Mouse (Mus musculus): ENCODE results near the gene Plppr2.

Plppr2 gene

GRCm38 (mm10) chr9:21936692-21937570 is at the start of gene Plppr2:
Gene Plppr2 (plus strand): TSS chr9:21937033.
- POLR2A ChIA-PET = interaction anchor here in 3 of 4 experiments (0.7 to 1.9 kb wide), 7 partner anchors 10 to 213 kb away, joined by 3 to 15 read pairs (median 3); partner anchors contain the start of genes Ccdc159 (in 3 of the 3), Tmem205 (in 3 of the 3), Dock6 (in 1 of the 3) and Rab3d (in 1 of the 3)
- CTCF ChIA-PET = interaction anchor here in 3 of 4 experiments (0.6 to 1.5 kb wide), 3 partner anchors 9 to 266 kb away, joined by 3 to 4 read pairs (median 3); partner anchors contain the start of genes Ccdc159 (in 2 of the 3) and Tmem205 (in 2 of the 3)

- ChIA-PET CTCF (interaction anchor here in 1 of 4 experiments (1.4 kb wide), 1 partner anchor 18 kb away, joined by 3 read pairs; no protein-coding TSS in a partner anchor), POLR2A (interaction anchor here in 1 of 4 experiments (0.7 to 1.6 kb wide), 2 partner anchors 12 to 15 kb away, joined by 3 read pairs; no protein-coding TSS in a partner anchor)
Measured at GRCm38 (mm10) chr9:21889229-21889628, 47.6 kb upstream of the Plppr2 start.

- CTCF ChIA-PET = interaction anchor here in 1 of 4 experiments (0.8 to 1.4 kb wide), 3 partner anchors 16 to 254 kb away, joined by 3 read pairs; partner anchors contain the start of gene Rab3d
- POLR2A ChIA-PET = interaction anchor here in 3 of 4 experiments (0.5 to 2.1 kb wide), 19 partner anchors 10 to 255 kb away, joined by 3 to 11 read pairs (median 3); partner anchors contain the start of genes Ccdc159 (in 2 of the 3), Rab3d (in 2 of the 3), Tmem205 (in 2 of the 3) and Ldlr (in 1 of the 3)
Measured at GRCm38 (mm10) chr9:21901223-21901820, 35.5 kb upstream of the Plppr2 start.

DNA sequence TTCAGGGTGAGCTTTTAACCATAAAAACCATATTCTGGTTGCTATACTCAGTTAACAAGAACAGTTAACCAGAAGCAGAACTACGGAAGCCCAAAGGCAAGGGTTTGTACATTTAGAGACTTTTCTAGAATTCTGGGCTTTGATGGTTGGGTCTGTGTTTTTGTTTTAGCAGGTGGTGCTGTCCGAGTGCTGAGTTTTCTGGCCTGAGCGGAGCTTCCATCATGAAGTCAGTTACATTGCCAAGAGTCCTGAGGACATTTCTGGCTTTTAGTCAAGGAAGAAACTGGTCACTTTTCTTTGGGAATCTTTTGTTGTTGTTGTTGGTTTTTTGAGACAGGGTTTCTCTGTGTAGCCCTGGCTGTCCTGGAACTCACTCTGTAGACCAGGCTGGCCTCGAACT is 32.8 kb upstream of the Plppr2 start:
- CTCF ChIA-PET = interaction anchor here in 1 of 4 experiments (0.6 kb wide), 1 partner anchor 302 kb away, joined by 6 read pairs; no protein-coding TSS in a partner anchor
- POLR2A ChIA-PET = interaction anchor here in 2 of 4 experiments (0.8 to 1.7 kb wide), 4 partner anchors 10 to 147 kb away, joined by 3 to 5 read pairs (median 4); partner anchors contain the start of genes Ccdc159 (in 1 of the 2) and Tmem205 (in 1 of the 2)

GRCm38 (mm10) chr9:21908216-21908615 is 28.6 kb upstream of the Plppr2 start:
- CTCF ChIA-PET = interaction anchor here in 2 of 4 experiments (0.6 to 1.5 kb wide), 2 partner anchors 15 to 104 kb away, joined by 3 to 4 read pairs; no protein-coding TSS in a partner anchor
- POLR2A ChIA-PET = interaction anchor here in 2 of 4 experiments (0.7 to 1.7 kb wide), 4 partner anchors 10 to 342 kb away, joined by 3 to 8 read pairs (median 4); partner anchors contain the start of genes Ecsit (in 1 of the 2) and Rab3d (in 1 of the 2)

- POLR2A ChIA-PET = interaction anchor here in 2 of 4 experiments (0.5 to 1.7 kb wide), 5 partner anchors 8 to 440 kb away, joined by 3 to 8 read pairs (median 3); partner anchors contain the start of genes Ccdc159 (in 1 of the 2), Plppr2 (in 1 of the 2), Rab3d (in 1 of the 2) and Tmem205 (in 1 of the 2)
- CTCF ChIA-PET = interaction anchor here in 1 of 4 experiments (0.6 to 0.9 kb wide), 2 partner anchors 38 to 247 kb away, joined by 3 read pairs; partner anchors contain the start of gene Pigyl
Measured at GRCm38 (mm10) chr9:21909474-21910223, 27.2 kb upstream of the Plppr2 start.

DNA sequence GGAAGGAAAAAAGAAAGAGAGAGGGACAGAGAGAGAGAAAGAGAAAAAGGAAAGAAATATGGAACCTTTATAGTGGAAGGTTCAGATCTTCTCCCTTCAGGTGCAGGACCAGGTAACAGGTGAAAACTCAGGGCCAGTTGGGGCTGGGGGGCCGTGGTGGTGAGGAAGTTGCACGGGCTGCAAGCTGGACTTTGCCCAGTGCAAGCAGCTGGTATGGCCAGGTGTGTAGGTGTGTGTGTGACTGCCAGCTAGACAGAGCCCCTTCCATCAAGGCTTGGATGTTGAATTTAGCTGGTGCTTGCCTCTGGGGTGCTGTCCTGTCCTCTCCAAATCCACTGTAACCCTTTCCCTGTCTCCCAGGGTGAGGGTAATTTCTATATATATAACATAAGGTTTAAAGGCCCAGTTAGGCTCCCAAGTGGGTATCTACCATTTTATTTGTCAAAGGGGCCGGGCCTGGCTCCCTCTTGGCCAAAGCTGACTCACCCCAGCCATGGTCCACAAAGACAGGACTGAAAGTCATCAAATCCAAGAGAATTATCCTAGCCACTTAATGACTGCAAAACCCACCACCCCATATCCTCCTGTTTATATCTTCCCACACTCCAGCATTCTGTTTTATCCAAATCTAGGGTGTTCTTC is 19.9 kb upstream of the Plppr2 start:
- ChIA-PET POLR2A (interaction anchor here (0.6 to 2.1 kb wide), 22 partner anchors 8 to 1275 kb away, joined by 3 to 47 read pairs (median 4); partner anchors contain the start of genes Ccdc159 (in 3 of the 4), Tmem205 (in 3 of the 4), Ldlr (in 2 of the 4) and Kank2 (in 1 of the 4)), CTCF (interaction anchor here in 3 of 4 experiments (0.6 to 1.5 kb wide), 5 partner anchors 10 to 494 kb away, joined by 3 to 12 read pairs (median 3); partner anchors contain the start of genes Ccdc159 (in 1 of the 3) and Tmem205 (in 1 of the 3))

- ChIA-PET POLR2A (interaction anchor here (0.6 to 2.1 kb wide), 44 partner anchors 8 to 1276 kb away, joined by 3 to 47 read pairs (median 4); partner anchors contain the start of genes Ccdc159 (in 4 of the 4), Tmem205 (in 4 of the 4), Kank2 (in 2 of the 4) and Ldlr (in 2 of the 4)), CTCF (interaction anchor here (0.5 to 1.5 kb wide), 9 partner anchors 10 to 319 kb away, joined by 3 to 12 read pairs (median 4); partner anchors contain the start of genes Ccdc159 (in 1 of the 4), Swsap1 (in 1 of the 4) and Tmem205 (in 1 of the 4))
Measured at GRCm38 (mm10) chr9:21917493-21918034, 19.3 kb upstream of the Plppr2 start.

- CTCF ChIA-PET = interaction anchor here (0.5 to 1.5 kb wide), 9 partner anchors 9 to 320 kb away, joined by 3 to 9 read pairs (median 4); partner anchors contain the start of genes Ccdc159 (in 1 of the 4), Swsap1 (in 1 of the 4) and Tmem205 (in 1 of the 4)
- POLR2A ChIA-PET = interaction anchor here (0.6 to 2.1 kb wide), 40 partner anchors 9 to 409 kb away, joined by 3 to 47 read pairs (median 4); partner anchors contain the start of genes Ccdc159 (in 4 of the 4), Tmem205 (in 4 of the 4), Kank2 (in 2 of the 4) and Ldlr (in 2 of the 4)
Measured at GRCm38 (mm10) chr9:21918035-21918592, 18.7 kb upstream of the Plppr2 start, which contains the start of gene Rab3d. Gene Rab3d (minus strand): TSS chr9:21918192.

GRCm38 (mm10) chr9:21918692-21919384 is 18.0 kb upstream of the Plppr2 start:
- ChIA-PET CTCF (interaction anchor here in 2 of 4 experiments (1.0 to 1.5 kb wide), 5 partner anchors 8 to 136 kb away, joined by 3 to 9 read pairs (median 4); partner anchors contain the start of genes Ccdc159 (in 1 of the 2), Swsap1 (in 1 of the 2) and Tmem205 (in 1 of the 2)), POLR2A (interaction anchor here in 3 of 4 experiments (0.6 to 2.1 kb wide), 33 partner anchors 8 to 408 kb away, joined by 3 to 47 read pairs (median 4); partner anchors contain the start of genes Ccdc159 (in 3 of the 3), Tmem205 (in 3 of the 3), Kank2 (in 2 of the 3) and Ldlr (in 2 of the 3))

GRCm38 (mm10) chr9:21923036-21923435 is 13.8 kb upstream of the Plppr2 start:
- POLR2A ChIA-PET = interaction anchor here in 2 of 4 experiments (1.2 to 1.5 kb wide), 2 partner anchors 200 to 243 kb away, joined by 4 read pairs; partner anchors contain the start of gene Ldlr (in 1 of the 2)
- CTCF ChIA-PET = interaction anchor here in 1 of 4 experiments (0.6 kb wide), 1 partner anchor 15 kb away, joined by 3 read pairs; no protein-coding TSS in a partner anchor

- CTCF ChIA-PET = interaction anchor here in 1 of 4 experiments (0.6 to 1.1 kb wide), 2 partner anchors 9 to 16 kb away, joined by 3 to 4 read pairs; no protein-coding TSS in a partner anchor
- POLR2A ChIA-PET = interaction anchor here in 2 of 4 experiments (1.1 to 1.5 kb wide), 3 partner anchors 29 to 242 kb away, joined by 3 to 4 read pairs (median 4); partner anchors contain the start of gene Ldlr (in 1 of the 2)
Measured at GRCm38 (mm10) chr9:21923490-21924098, 13.2 kb upstream of the Plppr2 start.

DNA sequence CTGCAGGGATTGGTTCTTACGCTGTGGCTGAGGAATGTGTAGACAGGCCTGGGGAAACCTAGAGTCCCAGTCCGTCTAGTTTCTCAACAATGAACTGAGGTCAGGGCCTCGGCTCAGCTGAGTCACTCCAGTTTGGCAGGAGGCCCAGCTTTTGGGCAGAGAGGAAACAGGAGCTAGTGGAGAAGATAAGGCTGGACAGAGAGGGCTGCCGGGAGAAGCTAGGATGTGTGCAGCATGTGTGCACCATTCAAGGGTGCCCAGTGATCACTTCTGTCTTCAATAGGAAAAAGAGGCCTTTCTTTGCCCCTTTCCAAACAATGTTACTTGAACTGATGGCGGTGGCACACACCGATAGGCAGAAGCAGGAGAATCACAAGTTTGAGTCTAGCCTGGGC is 12.7 kb upstream of the Plppr2 start:
- POLR2A ChIA-PET = interaction anchor here in 1 of 4 experiments (1.1 to 1.2 kb wide), 2 partner anchors 29 to 242 kb away, joined by 3 to 4 read pairs; no protein-coding TSS in a partner anchor
- CTCF ChIA-PET = interaction anchor here in 1 of 4 experiments (1.1 kb wide), 1 partner anchor 10 kb away, joined by 4 read pairs; no protein-coding TSS in a partner anchor

- POLR2A ChIA-PET = no interaction called here
- CTCF ChIA-PET = no interaction called here
Measured at GRCm38 (mm10) chr9:21925034-21925433, 11.8 kb upstream of the Plppr2 start.
